Mouse (Mus musculus) CD4-positive, CD25-positive, alpha-beta regulatory T cell, adult 4 months (primary cell): ENCODE results near the gene Wdr63. TPM values are rescaled to one million over a fixed set of nuclear protein-coding genes. Genes with fewer than 3 reads are reported as not detected.
A peak's percentile ranks its signal among the peaks of the same experiment; 100 is the strongest.

Source experiments
- ATAC-seq: one replicate; pipeline ENCODE4 v1.8.0; 2017
- polyA plus RNA-seq, 2 experiments: library from polyadenylated mRNA; unstranded; fragments of 100-300 nt; shearing (Covaris generic); gene quantifications; one replicate each; pipeline ENCODE4 v1.2.1; 2017

Gene Wdr63
- polyA plus RNA-seq, 2 experiments from 2014 or later, result not detected

- no peak for ATAC-seq
Observed at GRCm38 (mm10) chr3:146053082-146053814, 54.7 kb downstream of the Wdr63 start.

DNA sequence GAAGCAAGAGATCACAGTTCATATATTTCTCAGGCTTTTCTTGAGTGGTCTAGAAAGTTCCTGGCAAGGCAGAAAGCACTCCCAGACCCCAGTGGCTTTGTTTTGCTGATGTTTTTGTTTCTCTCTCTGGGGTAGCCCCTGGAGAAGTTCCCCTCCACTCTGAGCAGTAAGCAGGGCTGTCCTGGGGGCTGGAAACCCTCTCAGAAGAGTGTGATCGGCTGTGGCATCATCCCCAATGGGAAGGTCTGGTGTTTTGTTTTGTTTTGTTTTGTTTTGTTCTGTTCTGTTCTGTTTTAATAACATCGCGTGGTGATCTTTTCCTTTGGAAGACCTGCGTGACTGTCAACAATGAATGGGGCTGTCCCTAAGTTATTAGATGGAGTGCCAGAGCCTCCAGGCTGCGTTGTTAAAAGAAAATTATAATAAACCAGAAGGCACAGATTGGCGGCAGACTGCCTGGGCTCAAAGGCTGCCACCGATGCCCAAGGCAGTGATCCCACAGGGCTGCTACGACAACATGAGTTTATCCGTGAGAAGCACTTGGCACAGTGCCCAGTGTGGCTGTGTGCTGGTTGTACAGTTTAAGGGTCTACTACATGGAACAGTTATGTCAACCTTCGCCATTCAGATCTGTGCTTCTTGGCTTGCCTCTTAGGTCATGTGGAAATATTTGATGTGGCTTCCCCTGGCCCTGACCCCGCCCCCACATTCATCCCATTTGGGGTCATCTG, 56.5 kb downstream of the Wdr63 start:
- ATAC-seq, result peak; percentile 26

GRCm38 (mm10) chr3:146049951-146050350, 58.0 kb downstream of the Wdr63 start:
- ATAC-seq, result no peak

GRCm38 (mm10) chr3:146047704-146048207, 60.2 kb downstream of the Wdr63 start:
- ATAC-seq, result no peak

DNA sequence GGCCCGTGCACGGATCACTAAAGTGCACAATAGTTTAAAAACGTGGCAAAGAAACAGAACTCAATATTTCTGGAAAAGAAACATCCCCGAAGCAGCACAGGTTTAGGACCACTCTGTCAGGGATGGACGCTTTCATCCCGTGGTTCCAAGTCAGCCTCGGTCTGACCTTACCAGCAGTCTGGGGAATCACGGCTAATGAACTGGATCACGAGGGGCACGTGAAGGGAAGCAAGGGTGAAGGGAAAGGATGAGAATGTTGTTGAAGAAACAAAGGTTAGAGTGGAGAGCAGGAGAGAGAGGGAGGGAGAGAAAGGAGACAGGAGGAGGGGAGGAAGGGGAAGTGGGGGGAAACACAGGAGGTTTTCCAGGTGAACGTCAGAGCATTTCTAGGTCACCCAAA, 61.9 kb downstream of the Wdr63 start:
- no peak for ATAC-seq

DNA sequence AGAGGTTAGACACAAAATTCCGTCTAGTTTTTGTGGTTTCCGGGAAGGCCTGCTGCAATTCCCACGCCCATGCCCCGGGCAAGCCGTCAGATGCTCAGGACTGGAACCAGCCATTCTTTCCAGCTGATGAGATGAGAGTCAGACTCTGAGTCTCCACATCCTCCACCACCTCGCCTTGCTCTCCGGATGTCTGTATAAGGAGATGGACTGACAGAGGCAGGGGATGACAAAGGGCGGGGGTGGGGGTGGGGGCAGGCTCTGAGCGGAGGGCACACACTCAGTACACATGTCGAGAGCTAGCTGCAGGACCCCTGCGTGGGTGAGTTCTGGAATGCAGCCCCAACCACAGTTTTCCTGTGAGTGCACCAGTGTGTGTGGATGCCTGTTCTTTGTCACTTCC, 63.0 kb downstream of the Wdr63 start:
- ATAC-seq, result peak; percentile 95

- no peak for ATAC-seq
Observed at GRCm38 (mm10) chr3:146041382-146041781, 66.5 kb downstream of the Wdr63 start.

DNA sequence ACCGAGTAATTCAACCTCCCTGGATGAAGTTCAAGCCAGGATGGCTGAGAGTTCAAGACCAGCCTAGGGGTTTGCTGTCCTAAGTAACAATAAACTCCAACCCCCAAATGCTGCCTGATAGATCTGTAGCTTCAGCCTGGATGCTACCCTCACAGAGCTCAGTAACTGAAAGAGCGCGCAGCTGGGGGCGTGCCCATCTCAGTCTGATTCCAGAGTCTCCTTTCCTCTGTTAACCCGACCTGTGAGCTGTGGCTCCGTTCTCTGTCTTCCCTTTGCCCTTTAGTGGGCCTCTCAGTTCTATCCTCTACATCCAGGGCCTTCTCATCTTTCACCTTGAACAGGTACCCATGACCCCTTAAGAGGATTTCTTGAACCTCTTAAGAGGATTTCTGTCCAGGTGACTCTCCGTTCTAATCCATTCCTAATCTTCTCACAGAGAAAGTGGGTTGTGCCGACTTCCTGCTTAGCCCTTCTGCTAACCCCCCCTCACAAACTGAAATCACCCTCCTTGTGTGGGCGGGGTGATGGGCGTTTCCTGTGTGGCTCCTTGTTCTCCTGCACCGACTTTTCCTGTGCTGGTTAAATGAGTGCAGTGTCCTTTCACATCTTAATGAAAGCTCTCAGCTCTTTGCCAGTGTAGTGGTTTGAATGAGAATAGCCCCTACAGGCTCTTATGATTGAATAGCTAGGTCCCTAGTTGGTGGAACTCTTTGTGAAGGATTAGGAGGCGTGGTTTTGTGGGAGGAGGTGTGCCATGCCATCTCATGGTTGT, 68.6 kb downstream of the Wdr63 start:
- peak; percentile 93 for ATAC-seq

DNA sequence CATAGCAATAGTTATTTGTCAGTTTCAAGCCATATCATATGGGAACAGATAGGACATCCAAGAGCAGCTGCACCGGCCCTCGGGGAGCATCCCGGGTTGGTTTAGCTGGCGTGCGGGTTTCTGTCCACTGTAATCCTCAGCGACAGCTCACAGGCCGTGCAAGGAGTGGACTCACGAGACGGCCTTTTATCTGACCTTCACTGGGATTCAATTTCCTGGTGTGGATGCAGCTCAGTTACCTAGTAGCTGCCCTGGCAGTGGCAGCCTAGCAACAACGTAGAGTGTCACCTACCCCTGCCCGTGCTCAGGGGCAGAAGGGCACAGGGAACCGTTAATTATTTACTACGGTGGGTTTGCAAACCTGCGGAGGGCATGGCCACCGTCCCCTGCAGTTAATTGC, 70.0 kb downstream of the Wdr63 start:
- ATAC-seq, result no peak

GRCm38 (mm10) chr3:146032976-146033375, 75.0 kb downstream of the Wdr63 start:
- ATAC-seq, result no peak

- ATAC-seq, result no peak
Observed at GRCm38 (mm10) chr3:146030255-146030836, 77.6 kb downstream of the Wdr63 start.

DNA sequence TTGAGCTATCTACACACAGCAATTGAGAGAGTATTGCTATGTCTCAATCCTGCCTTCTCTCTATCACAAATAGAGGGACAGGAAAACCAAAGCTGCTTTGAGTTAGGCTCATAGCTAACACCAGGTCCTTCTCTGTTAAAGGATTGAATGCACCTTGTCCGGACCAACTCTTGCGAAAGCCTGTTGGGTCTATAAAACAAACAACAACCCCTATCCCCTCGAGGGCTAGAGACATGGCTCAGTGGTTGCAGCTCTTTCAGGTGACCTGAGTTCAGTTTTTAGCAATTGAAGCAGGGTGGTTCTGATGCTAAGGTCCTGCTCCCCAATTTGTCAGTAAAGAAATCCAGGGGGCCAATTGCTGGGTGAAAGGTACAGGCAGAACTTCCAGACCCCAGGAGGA, 78.7 kb downstream of the Wdr63 start:
- no peak for ATAC-seq

GRCm38 (mm10) chr3:146028406-146028805, 79.5 kb downstream of the Wdr63 start:
- ATAC-seq, result no peak

GRCm38 (mm10) chr3:146027116-146027515, 80.8 kb downstream of the Wdr63 start:
- no peak for ATAC-seq

DNA sequence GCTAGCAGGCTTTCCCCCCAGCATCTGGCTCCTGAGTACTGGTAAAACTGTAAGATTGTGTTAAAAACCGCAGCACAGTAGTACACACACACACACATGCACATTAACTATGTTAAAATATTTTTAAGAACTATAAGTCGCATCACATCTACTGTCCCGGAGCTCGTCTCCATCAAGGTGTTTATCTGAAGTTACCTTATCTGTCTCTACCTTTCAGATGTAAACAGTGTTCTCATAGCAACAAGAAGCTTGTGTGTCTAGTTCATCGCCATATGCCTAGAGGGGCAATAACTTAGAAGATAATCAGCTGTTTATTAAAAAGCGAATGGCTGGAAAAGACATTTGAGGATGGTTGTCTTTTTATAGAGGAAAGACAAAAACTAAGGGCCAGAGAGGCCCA, 82.4 kb downstream of the Wdr63 start:
- no peak for ATAC-seq

DNA sequence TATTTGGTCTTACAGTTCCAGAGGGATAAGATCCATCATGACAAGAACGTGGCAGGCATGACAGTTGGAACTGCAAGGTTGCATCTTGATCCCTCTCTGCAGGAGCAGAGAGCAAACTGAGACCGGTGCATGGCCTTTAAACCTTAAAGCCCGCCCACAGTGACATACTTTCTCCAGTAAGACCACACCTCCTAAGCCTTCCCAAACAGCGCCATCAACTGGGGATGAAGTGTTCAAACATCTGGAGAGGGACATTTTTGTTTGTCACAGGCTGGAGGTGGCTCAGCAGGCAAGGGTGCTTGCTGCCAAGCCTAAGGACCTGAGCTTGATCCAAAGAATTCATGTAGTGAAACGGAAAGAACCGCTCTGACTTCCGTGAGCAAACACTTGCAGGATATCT, 83.2 kb downstream of the Wdr63 start:
- ATAC-seq, result no peak

GRCm38 (mm10) chr3:146022232-146022631, 85.7 kb downstream of the Wdr63 start:
- ATAC-seq, result no peak

GRCm38 (mm10) chr3:146017521-146017920, 90.4 kb downstream of the Wdr63 start:
- ATAC-seq, result no peak

GRCm38 (mm10) chr3:146016979-146017378, 91.0 kb downstream of the Wdr63 start:
- ATAC-seq, result no peak

DNA sequence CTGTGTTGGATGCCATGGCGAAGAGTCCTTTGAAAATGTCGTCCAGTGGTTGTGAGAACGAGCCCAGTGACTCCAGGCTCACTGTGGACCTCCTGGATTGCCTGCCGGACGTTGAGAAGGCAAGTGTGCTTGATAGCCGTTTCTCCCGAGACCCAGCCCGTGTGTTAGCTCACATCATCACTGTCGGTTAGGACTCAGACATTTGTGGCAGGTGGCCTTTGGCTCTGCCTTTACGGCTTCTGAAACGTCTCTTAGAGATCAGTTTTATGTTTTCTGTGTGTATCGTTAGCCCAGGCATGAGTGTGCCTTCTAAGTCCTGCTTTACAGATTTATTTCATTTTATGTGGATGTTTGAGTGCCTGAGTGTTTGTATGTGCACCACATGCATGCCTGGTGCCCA, 93.6 kb downstream of the Wdr63 start:
- ATAC-seq, result no peak

GRCm38 (mm10) chr3:146013490-146013889, 94.4 kb downstream of the Wdr63 start:
- ATAC-seq, result no peak

- no peak for ATAC-seq
Observed at GRCm38 (mm10) chr3:146011544-146012218, 96.2 kb downstream of the Wdr63 start.
